Mouse (Mus musculus) myocyte (in vitro differentiated cells): ENCODE measurements at regions not wholly inside any gene's neighbourhood (a gene's known extent, or its start where the extent isn't known, plus 50 kb on each side); places are given as distances from the start of the nearest gene placed in this dataset.

Source experiments
- CEBPB ChIP-seq: IDR thresholded peaks from 2 replicates; pipeline ENCODE4 v1.6.1; 2011; ENCODE audit warnings: mild to moderate bottlenecking, moderate library complexity; ENCODE audit not compliant: poor library complexity, insufficient read depth, severe bottlenecking
- E2F4 ChIP-seq: IDR thresholded peaks from one replicate; pipeline ENCODE4 v1.6.1; 2011; ENCODE audit warnings: mild to moderate bottlenecking, control low read depth, moderate library complexity; ENCODE audit not compliant: insufficient read depth
- MAX ChIP-seq: IDR thresholded peaks from one replicate; pipeline ENCODE4 v1.6.1; 2011; ENCODE audit warnings: low read depth, mild to moderate bottlenecking, control low read depth
- MYOD1 ChIP-seq, 3 experiments: IDR thresholded peaks; one replicate each; pipeline ENCODE4 v1.6.1; 2011; ENCODE audit warnings: control low read depth in 2 of 3, low read depth in 2 of 3, mild to moderate bottlenecking in 2 of 3, moderate library complexity in 1 of 3; ENCODE audit not compliant: insufficient read length in 2 of 3, control insufficient read depth in 1 of 3
- MYOG ChIP-seq, 3 experiments: IDR thresholded peaks; one replicate each; pipeline ENCODE4 v1.6.1; 2011; ENCODE audit warnings: control low read depth in 2 of 3, low read depth in 2 of 3, mild to moderate bottlenecking in 2 of 3; ENCODE audit not compliant: insufficient read length in 2 of 3, control insufficient read depth in 1 of 3, insufficient read depth in 1 of 3
- POLR2A ChIP-seq: IDR thresholded peaks from one replicate; pipeline ENCODE4 v1.6.1; 2011; ENCODE audit warnings: low read depth, mild to moderate bottlenecking, control low read depth, moderate library complexity; ENCODE audit not compliant: insufficient read length
- POLR2AphosphoS2 ChIP-seq: IDR thresholded peaks from one replicate; pipeline ENCODE4 v1.6.1; 2011; ENCODE audit warnings: low read depth, control low read depth; ENCODE audit not compliant: insufficient read length
- REST ChIP-seq: IDR thresholded peaks from one replicate; pipeline ENCODE4 v1.6.1; 2011; ENCODE audit warnings: mild to moderate bottlenecking, control low read depth, moderate library complexity; ENCODE audit not compliant: insufficient read depth, insufficient read length
- SRF ChIP-seq: IDR thresholded peaks from one replicate; pipeline ENCODE4 v1.6.1; 2011; ENCODE audit warnings: low read depth; ENCODE audit not compliant: control insufficient read depth, insufficient read length
- TCF12 ChIP-seq: IDR thresholded peaks from one replicate; pipeline ENCODE4 v1.6.1; 2011; ENCODE audit warnings: mild to moderate bottlenecking, control low read depth; ENCODE audit not compliant: poor library complexity, insufficient read depth, severe bottlenecking
- TCF3 ChIP-seq: IDR thresholded peaks from one replicate; pipeline ENCODE4 v1.6.1; 2011; ENCODE audit warnings: low read depth, control low read depth; ENCODE audit not compliant: insufficient read length
- USF1 ChIP-seq: IDR thresholded peaks from one replicate; pipeline ENCODE4 v1.6.1; 2011; ENCODE audit warnings: low read depth, mild to moderate bottlenecking, control low read depth, moderate library complexity

GRCm38 (mm10) chr2:47466043-47466442 is 1347.9 kb upstream of the Acvr2a start:
- no peak for TF ChIP-seq POLR2A
- no peak for TF ChIP-seq MYOG (IDR thresholded peaks at IDR 0.05; ENCODE audit: control insufficient read depth in 1 of 3, insufficient read depth in 1 of 3, insufficient read length in 2 of 3, low read depth in 2 of 3)
- TF ChIP-seq USF1 = no peak
- TF ChIP-seq TCF12 = no peak
- TF ChIP-seq MAX = no peak
- TF ChIP-seq REST = no peak
- TF ChIP-seq CEBPB = no peak
- TF ChIP-seq POLR2AphosphoS2 = no peak
- TF ChIP-seq TCF3 = no peak
- no peak for TF ChIP-seq MYOD1 (IDR thresholded peaks at IDR 0.05; ENCODE audit: control insufficient read depth in 1 of 3, insufficient read length in 2 of 3, low read depth in 2 of 3)
- no peak for TF ChIP-seq E2F4
- no peak for TF ChIP-seq SRF
